Mouse (Mus musculus): ENCODE results near the gene Camta1.

GRCm38 (mm10) chr4:151352249-151352648, 509.4 kb downstream of the Camta1 start:
- TF ChIP-seq GATA1 (IDR thresholded peaks at IDR 0.05; ENCODE audit: borderline replicate concordance, low read length) (no peak), FLI1 (IDR thresholded peaks at IDR 0.05; ENCODE audit: low read length) (no peak)
